Mouse (Mus musculus) C2C12 (cell line): ENCODE results near the gene Cflar. TPM values are rescaled to one million over a fixed set of nuclear protein-coding genes. Genes with fewer than 3 reads are reported as not detected.

Experiments used
- H3K27me3 ChIP-seq: one replicate; pipeline ENCODE4 v1.6.1; 2011; ENCODE audit not compliant: control insufficient read depth, insufficient read depth, insufficient read length
- H3K36me3 ChIP-seq: one replicate; pipeline ENCODE4 v1.6.1; 2011; ENCODE audit not compliant: control insufficient read depth, insufficient read depth
- H3K4me3 ChIP-seq: one replicate; pipeline ENCODE4 v1.5.1; 2011; ENCODE audit warnings: mild to moderate bottlenecking, control low read depth; ENCODE audit not compliant: poor library complexity, insufficient read depth, severe bottlenecking
- H3K79me2 ChIP-seq: one replicate; pipeline ENCODE4 v1.6.1; 2011; ENCODE audit not compliant: control insufficient read depth, insufficient read depth
- H3K79me3 ChIP-seq: one replicate; pipeline ENCODE4 v1.6.1; 2011; ENCODE audit warnings: low read depth, control low read depth
- H3ac ChIP-seq: one replicate; pipeline ENCODE3; 2011; ENCODE audit warnings: low read depth; ENCODE audit not compliant: control insufficient read depth, insufficient read length
- CEBPB ChIP-seq: IDR thresholded peaks from one replicate; pipeline ENCODE4 v1.6.1; 2011; ENCODE audit warnings: low read depth, mild to moderate bottlenecking, control low read depth, moderate library complexity
- CTCF ChIP-seq: IDR thresholded peaks from one replicate; pipeline ENCODE4 v1.5.1; 2011; ENCODE audit not compliant: control insufficient read depth, insufficient read depth, insufficient read length
- FOSL1 ChIP-seq: IDR thresholded peaks from one replicate; pipeline ENCODE4 v1.8.0; 2011; ENCODE audit warnings: mild to moderate bottlenecking, low read length; ENCODE audit not compliant: poor library complexity, insufficient read depth, severe bottlenecking
- MAX ChIP-seq: IDR thresholded peaks from one replicate; pipeline ENCODE4 v1.6.1; 2011; ENCODE audit warnings: mild to moderate bottlenecking, control low read depth
- MYOD1 ChIP-seq: IDR thresholded peaks from one replicate; pipeline ENCODE4 v1.6.1; 2011; ENCODE audit warnings: low read depth; ENCODE audit not compliant: control insufficient read depth, insufficient read length
- MYOG ChIP-seq: IDR thresholded peaks from one replicate; pipeline ENCODE4 v1.6.1; 2011; ENCODE audit not compliant: control insufficient read depth, insufficient read length; ENCODE audit errors: extremely low read depth
- USF1 ChIP-seq: IDR thresholded peaks from one replicate; pipeline ENCODE4 v1.6.1; 2011; ENCODE audit warnings: low read depth, mild to moderate bottlenecking, control low read depth, moderate library complexity
- polyA plus RNA-seq: library from polyadenylated mRNA; unstranded; fragments of >200 nt; fragmentation: generic; extraction: Trizol; gene quantifications from one replicate; pipeline ENCODE4 v1.2.1, GENCODE M21; 2012; ENCODE audit warnings: missing spikeins

Gene Cflar
- polyA plus RNA-seq, 1 experiment: 23.6 TPM

DNA sequence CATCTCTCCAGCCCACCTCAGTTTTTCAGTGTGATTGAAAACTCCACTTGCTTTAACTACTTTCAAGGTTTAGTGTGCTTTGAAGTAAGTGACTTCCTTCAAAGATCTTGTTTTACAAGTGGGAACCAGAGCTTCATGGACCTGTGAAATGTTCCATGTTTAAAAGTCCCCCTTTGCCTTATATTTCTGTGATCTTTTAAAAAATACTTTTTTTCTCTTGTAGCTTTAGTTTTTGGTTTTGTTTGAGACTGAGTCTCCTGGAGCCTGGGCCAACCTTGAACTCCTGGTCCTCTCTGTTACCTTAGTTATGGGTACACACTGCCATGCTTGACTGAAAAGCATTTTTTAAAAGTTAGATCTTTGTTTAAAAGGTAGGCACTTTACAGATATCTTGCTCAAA lies 4.2 kb downstream of the Cflar start:
- TF ChIP-seq USF1 (no peak), CEBPB (no peak), MYOG (no peak), FOSL1 (no peak), MYOD1 (no peak), MAX (no peak), CTCF (no peak)
- no peak overlapping the region for H3K4me3 ChIP-seq

DNA sequence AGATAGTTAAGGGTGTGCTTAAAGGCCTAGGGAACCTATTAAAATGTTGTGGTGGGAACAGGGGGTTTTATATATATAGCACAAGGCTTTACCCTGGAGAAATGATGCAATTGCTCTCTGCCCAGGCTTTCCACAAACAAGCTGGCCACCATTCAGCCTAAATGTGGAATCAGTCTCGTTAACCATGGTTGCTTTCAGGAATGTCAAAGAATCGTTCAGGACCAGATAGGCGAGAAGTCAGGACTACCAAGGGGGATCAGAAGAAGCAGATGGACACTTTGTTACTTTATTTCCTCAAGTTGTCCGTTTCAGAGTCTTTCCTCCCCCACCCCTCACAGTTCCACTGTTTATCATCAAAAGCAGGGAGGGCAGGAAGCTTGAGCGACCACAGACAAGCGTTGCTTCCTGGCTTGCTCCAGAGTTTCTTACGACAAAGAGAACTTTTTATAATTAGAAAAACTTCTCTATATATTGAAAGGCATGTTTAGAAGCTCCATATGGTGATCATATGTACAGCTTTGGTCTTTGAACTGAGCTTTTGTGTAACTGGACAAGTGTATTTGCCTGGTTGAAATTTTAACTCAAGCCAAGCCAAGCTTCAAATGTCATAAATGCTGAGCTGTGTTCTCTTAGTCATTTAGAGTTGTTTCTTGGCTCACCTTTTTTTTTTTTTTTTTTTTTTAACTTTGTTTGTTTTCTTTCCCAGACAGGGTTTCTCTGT lies 5.0 kb downstream of the Cflar start:
- H3K36me3 ChIP-seq: peaks cover 36% of the 10 kb centered on the region
- H3K4me3 ChIP-seq: no peak overlapping the region

More for the DNA sequence above, 4.2 kb downstream of the Cflar start:
- Histone ChIP-seq H3ac (no peak overlapping the region), H3K79me3 (peaks cover 48% of the 10 kb centered on the region), H3K79me2 (peaks cover 73% of the 10 kb centered on the region), H3K27me3 (no peaks in the 10 kb centered on the region), H3K36me3 (peaks cover 36% of the 10 kb centered on the region)

DNA sequence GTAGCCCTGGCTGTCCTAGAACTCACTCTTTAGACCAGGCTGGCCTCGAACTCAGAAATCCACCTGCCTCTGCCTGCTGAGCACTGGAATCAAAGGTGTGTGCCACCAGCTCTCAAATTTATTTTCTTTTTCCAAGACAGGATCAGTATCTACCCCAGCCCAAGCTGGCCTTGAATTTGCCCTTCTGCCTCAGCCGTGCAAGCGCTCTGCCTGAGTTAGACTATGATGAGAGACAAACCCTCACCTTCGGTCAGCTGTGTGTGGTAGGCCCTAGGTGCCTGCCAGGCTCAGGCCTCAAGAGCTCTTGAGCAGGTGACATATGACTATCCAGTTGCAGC lies 5.5 kb downstream of the Cflar start:
- peaks cover 87% of the 10 kb centered on the region for H3K79me2 ChIP-seq
- H3ac ChIP-seq: no peak overlapping the region
- H3K36me3 ChIP-seq: peaks cover 37% of the 10 kb centered on the region
- H3K27me3 ChIP-seq: no peaks in the 10 kb centered on the region
- TF ChIP-seq USF1 (no peak), CEBPB (no peak), MYOD1 (no peak), MYOG (no peak), CTCF (no peak), FOSL1 (no peak), MAX (no peak)
- peaks cover 50% of the 10 kb centered on the region for H3K79me3 ChIP-seq
- no peak overlapping the region for H3K4me3 ChIP-seq

More for the DNA sequence above, 5.0 kb downstream of the Cflar start:
- peaks cover 81% of the 10 kb centered on the region for H3K79me2 ChIP-seq
- H3ac ChIP-seq: no peak overlapping the region
- H3K27me3 ChIP-seq: no peaks in the 10 kb centered on the region
- peaks cover 48% of the 10 kb centered on the region for H3K79me3 ChIP-seq
- no peak for TF ChIP-seq CEBPB
- no peak for TF ChIP-seq MYOD1
- TF ChIP-seq FOSL1: no peak
- no peak for TF ChIP-seq CTCF
- no peak for TF ChIP-seq MYOG
- TF ChIP-seq USF1: no peak
- no peak for TF ChIP-seq MAX

DNA sequence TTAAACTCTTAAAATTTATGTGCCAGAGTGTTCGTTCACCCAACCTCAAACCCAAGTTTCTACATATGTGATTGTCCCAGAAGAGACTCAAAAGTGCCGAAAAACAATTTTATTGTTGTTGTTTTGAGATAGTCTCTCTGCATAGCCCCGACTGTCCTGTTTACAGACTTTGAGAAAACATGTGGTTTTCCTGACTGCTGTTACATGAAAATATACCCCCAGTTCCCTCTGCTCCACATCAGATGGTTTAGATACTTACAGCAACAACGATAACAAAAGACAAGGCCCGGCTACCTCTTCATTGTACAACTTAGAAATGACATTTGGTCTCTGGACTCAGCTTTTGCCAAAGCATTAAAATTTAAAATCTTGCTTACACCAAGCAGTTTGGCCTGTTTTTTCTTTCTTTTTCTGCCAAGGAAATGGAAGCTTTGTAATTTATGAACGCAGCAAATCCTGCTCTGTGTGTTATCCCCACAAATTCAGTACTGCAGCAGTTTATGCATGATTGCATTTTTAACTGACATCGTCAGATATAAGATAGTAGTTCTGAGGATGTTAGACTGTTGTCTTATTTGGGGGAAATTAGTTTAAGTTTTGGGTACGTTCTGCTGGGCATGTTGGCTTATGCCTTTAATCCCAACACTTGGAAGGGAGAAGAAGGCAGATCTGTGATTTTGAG lies 6.4 kb downstream of the Cflar start:
- peaks cover 95% of the 10 kb centered on the region for H3K79me2 ChIP-seq
- TF ChIP-seq MAX (no peak), CTCF (no peak), USF1 (no peak), MYOD1 (no peak)
- peaks cover 45% of the 10 kb centered on the region for H3K36me3 ChIP-seq
- no peaks in the 10 kb centered on the region for H3K27me3 ChIP-seq
- no peak overlapping the region for H3K4me3 ChIP-seq
- H3K79me3 ChIP-seq: peaks cover 51% of the 10 kb centered on the region
- no peak overlapping the region for H3ac ChIP-seq

DNA sequence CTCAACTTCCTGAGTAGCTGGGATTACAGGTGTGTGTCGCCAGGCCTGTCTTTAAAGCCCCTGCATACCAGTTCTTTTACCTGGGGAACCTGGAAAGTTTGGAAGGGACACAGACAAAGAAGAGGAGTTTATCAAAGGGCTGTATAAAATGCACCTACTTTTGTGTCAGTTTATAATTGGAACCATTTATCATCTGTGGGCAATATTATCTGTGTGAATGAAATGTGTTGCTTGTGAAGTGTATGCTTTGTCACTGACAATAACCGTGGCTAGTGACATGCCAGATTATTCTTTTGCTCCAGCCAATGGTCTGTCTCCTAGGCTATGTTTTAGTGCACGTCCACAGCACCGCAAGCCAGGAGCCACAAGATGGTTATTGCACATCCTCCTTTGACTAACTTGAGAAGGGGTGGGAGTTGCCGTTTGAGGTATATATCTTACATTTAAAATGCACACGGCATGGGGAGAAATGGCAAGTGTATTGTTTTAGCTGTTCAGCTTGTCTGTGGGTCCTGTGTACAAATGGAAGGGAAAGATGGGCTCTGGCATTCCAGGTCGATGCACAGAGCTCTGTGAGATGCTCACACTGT lies 8.1 kb downstream of the Cflar start:
- H3K27me3 ChIP-seq: no peaks in the 10 kb centered on the region
- no peak overlapping the region for H3K4me3 ChIP-seq
- H3ac ChIP-seq: no peak overlapping the region
- H3K79me3 ChIP-seq: peaks cover 44% of the 10 kb centered on the region
- H3K36me3 ChIP-seq: peaks cover 44% of the 10 kb centered on the region
- TF ChIP-seq FOSL1 (no peak), CEBPB (no peak), USF1 (no peak), CTCF (no peak), MYOG (no peak), MAX (no peak), MYOD1 (no peak)
- H3K79me2 ChIP-seq: peaks cover 99% of the 10 kb centered on the region
